Mouse (Mus musculus) thymus, adult 18-20 months (tissue): ENCODE data around the gene Il13ra2.
"Not testable (repeated sequence)": the region's sequence is repeated elsewhere in the genome, so short reads cannot be mapped to it uniquely, and the experiment has no call there.

Experiments used
- DNase-seq, 2 experiments: peaks; one replicate each; pipeline ENCODE4 v3.0.0; 2022; ENCODE audit warnings: mixed read lengths in 2 of 2

Gene Il13ra2

GRCm38 (mm10) chrX:147429129-147429528 is at the start of gene Il13ra2:
Il13ra2 (minus strand) TSS chrX:147429192.
- no peak for DNase-seq

- not testable (repeated sequence) for DNase-seq
These were observed 24.6 kb upstream of the Il13ra2 start, which contains the start of gene Vmn1r239-ps for GRCm38 (mm10) chrX:147453610-147454009. Vmn1r239-ps (minus strand) TSS chrX:147453710.

GRCm38 (mm10) chrX:147443386-147443785 is 14.4 kb upstream of the Il13ra2 start:
- DNase-seq, result no peak

- no peak for DNase-seq
These were observed 6.4 kb upstream of the Il13ra2 start for GRCm38 (mm10) chrX:147435400-147435799.

GRCm38 (mm10) chrX:147429753-147430152 is 761 bp upstream of the Il13ra2 start:
- no peak for DNase-seq

GRCm38 (mm10) chrX:147393446-147393845 is 35.5 kb downstream of the Il13ra2 start:
- DNase-seq, result no peak

- no peak for DNase-seq
These were observed 79.8 kb downstream of the Il13ra2 start for GRCm38 (mm10) chrX:147349167-147349566.
